Mouse (Mus musculus) urinary bladder, postnatal 25 days (tissue): ENCODE data around the gene Gm12216.
"Not testable (repeated sequence)": the region's sequence is repeated elsewhere in the genome, so short reads cannot be mapped to it uniquely, and the experiment has no call there.

ENCODE experiments used
- DNase-seq: peaks from one replicate; pipeline ENCODE4 v3.0.0; 2022; ENCODE audit warnings: low spot score

Gm12216 gene

DNA sequence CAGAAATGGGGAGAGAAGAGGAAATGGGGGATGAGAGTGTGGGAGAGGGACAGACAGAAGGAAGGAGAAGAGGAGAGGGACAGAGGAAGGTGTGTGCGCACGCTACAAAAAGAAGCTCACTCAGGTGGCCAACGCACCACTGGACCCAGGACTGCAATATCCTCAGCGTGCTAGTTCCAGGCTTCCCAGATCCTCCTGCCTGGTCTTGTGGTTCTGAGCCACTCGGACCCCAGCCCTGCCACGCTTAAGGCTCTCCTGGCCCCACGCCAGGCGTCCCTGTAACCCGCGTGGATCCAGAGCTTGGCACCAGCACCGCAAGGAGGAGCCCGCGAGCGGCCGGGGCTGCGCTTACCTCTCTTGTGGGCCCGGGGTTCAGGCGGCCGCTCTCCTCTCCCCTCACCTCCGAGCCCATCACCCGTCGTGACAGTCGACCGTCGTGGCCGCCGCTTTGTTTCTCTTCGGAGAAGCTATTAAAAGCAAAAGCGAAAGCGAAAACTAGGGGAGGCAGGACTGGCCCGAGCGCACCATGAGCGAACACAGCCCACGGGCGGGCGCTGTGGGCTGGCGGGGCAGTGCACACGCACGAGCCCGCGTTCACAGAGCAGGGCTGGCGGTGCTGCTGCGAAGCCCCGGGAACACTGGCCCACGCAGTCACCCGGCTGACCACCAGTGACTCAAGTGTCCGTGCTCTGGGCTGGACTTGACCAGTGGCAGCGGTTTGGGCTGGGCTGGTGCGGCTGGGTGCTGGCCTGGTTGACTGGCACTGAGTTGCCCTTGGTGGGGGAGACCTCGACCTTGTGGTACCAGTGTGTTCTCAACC, at the start of gene Gm12216:
Gm12216 (minus strand) TSS at position 496 of the 820 bp plus-strand sequence.
- peak; percentile 21 for DNase-seq

GRCm38 (mm10) chr11:53908686-53909085, 49.6 kb upstream of the Gm12216 start:
- no peak for DNase-seq

DNA sequence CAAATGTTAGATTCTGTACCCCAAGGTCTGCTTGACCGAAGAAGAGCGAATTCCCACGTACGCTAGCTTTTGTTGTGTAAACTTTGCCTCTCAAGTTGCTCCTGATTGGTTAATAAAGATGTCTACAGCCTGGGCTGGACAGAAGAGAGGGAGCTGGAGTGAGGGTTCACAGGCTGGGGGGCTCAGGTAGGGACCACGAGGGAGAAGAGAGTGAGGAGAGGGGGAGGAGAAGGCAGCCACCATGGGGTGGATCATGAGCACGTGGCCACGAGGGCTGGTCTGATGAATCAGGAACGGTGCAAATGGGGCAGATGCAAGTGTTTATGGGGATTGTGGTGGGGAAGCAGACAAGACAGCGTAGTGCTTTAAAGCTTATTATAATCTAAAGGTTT, 45.5 kb upstream of the Gm12216 start:
- DNase-seq: no peak

- DNase-seq: peak; percentile 56
Observed at GRCm38 (mm10) chr11:53903781-53904533, 44.9 kb upstream of the Gm12216 start.

DNA sequence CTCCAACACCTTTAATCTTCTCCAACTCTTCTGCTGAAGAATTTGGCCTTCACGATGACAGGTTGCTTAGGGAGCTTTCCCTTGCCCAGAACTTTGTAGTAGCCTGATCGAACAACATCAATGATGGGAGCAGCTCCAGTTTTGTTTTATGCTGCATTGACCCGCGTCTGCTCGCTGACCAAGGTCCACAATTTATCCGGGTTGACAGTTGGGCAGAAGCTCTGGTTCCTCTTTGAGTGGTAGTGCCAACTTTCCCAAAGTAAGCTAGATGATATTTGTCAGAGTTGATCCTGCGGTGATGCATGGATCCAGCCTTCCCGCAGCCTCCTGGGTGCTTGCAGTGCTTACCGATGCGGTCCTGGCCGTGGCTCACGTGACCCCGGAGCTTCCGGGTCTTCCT, 43.7 kb upstream of the Gm12216 start:
- no peak for DNase-seq

DNA sequence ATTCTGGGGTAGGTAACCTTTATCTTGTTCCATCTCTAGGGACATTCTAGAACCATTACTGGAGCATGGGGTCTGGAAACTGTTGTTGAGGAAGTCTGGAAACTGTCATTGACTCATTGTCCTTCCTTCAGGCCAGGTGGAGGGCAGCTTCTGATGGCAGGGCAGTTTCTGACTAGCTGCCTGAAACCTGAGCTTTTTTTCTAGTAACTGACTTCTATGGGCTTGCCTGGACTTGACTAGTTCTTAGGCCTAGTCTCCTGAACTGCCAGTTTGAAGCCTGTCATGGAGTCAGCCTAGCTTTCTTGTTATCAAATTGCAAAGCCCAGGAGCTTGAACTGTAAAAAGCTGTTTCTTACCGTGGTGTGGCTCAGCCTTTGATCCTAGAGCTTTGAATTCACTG, 41.9 kb upstream of the Gm12216 start:
- DNase-seq: no peak

DNA sequence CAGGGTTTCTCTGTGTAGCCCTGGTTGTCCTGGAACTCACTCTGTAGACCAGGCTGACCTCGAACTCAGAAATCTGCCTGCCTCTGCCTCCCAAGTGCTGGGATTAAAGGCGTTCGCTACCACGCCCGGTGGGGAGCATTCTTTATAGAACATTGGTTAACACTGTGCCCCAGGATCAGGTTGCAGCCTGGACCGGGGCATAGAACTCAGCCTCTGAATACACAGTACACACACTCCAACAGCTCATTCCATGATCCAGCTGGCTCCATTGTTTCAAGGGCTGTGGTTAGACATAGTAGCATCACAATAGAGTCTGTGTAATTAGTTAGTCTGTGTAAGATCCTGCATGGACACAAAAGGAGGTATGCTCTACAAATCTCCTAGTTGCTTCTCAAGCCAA, 40.9 kb upstream of the Gm12216 start:
- DNase-seq: no peak

DNA sequence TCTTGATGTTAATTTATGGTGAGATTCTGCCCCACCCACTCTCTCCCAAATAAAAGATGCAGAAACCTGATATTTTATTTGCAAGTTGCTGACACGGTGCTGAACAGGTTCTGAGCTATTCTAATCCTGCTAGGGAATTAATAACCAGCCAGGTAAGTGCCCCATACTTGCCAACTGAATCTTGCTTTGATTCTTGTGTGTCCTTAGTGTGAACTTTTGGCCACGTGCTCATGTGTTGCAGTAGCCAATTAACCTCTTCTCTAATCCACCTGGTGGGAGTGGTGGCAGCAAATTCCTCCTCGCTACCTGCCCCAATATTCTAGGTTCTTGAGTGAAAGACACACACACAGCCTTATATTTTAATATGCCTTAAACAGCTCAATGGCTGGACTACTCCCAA, 39.9 kb upstream of the Gm12216 start:
- DNase-seq: no peak

GRCm38 (mm10) chr11:53896935-53897334, 37.9 kb upstream of the Gm12216 start:
- DNase-seq: no peak

DNA sequence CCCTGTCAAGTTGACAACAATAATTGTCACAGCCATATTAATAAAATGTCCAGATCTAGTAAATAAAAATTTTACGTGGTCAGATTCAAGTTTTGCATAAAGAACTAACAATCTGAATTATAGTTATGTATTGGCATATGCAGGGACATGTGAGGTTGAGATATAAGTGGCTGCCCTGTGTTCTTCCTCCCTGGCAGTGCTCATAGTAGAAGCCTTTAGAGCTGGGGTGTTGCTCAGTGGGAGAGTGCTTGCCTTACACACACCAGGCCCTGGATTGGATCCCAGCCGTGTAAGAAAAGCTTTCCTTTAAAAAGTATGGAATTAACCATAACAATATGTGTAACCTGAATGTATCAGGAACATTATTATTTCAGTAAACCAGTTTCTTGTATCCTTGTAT, 34.4 kb upstream of the Gm12216 start:
- DNase-seq: no peak

DNA sequence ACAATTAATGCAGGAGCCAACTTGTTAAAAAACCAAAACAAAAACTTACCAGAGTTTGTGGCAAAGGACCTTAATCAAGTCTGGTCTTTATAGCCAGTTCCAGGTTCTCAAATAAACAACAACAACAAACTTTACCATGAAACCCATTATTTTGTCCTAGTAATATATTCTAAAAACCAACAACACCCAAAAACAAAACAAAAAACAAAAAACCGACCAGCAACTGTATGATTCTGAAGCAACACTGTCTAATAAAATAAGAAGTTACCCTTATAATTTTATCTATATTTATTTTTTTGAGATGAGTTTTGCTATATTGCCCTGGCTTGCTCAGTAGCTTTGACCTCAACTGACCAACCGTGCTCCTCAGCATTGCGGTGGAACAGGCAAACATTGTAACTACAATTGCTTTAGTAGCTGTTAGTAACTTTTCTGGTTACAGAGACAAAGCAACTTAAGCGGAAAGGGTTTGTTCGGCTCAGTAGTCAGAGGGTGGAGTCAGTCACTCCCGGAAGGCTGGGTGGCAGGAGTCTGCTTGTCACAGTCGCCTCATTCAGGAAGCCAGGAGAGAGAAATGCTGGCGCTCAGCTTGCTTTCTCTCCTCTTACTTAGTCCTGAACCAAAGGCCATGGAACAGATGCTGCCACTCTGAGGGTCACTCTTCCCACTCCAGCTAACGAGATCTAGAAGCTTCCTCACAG, 33.8 kb upstream of the Gm12216 start:
- DNase-seq: no peak

GRCm38 (mm10) chr11:53891505-53892451, 32.7 kb upstream of the Gm12216 start, which contains the start of gene Slc22a5:
Slc22a5 (minus strand) TSS chr11:53891660.
- DNase-seq: peak; percentile 96

DNA sequence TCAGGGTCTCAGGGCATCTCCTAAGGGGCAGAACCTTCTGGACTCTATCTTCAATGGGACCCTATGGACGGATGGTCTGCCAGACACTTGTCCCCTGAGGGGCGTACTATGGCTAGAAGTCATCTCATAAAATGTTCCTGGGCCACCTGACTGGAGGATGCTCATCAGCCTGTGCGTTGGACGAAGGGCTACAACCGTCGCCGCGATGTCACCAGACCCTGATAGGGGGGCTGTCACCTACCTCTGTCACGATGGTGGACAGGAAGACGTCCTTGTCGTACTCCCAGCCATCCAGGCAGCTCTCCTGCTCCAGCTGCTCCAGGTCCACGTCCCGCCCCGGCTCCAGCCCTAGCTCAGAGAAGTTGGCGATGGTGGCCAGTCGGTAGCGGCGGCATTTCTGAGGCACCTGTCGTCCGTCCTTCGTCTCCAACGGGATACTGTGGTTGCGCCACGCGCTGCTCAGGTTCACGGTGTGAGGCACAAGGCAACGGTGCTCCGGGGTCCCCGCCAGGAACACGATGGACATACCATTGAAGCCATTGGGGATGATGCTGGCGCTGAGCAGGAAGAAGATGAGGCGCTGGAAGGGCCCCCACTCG, 31.9 kb upstream of the Gm12216 start:
- DNase-seq: no peak

GRCm38 (mm10) chr11:53890225-53890624, 31.2 kb upstream of the Gm12216 start:
- DNase-seq: no peak

GRCm38 (mm10) chr11:53889091-53889645, 30.1 kb upstream of the Gm12216 start:
- DNase-seq: no peak

DNA sequence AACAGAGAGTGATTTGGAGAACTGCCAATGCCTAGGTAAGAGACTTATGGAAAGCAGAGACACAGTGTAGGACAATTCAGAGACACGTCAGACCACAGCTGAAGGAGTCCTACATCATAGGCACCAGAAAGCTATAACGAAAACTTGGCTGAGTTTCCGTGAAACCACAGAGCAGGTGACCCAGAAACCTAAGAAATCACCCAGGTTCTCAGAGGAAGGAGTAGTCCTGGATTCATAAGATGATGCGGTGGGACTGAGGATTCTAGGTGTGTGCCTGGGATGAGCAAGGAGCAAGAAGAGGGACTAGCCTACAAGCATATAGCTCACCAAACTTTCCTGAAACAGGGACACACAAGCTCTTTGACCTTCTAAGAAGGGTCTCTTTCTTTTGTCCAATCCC, 29.2 kb upstream of the Gm12216 start:
- no peak for DNase-seq

DNA sequence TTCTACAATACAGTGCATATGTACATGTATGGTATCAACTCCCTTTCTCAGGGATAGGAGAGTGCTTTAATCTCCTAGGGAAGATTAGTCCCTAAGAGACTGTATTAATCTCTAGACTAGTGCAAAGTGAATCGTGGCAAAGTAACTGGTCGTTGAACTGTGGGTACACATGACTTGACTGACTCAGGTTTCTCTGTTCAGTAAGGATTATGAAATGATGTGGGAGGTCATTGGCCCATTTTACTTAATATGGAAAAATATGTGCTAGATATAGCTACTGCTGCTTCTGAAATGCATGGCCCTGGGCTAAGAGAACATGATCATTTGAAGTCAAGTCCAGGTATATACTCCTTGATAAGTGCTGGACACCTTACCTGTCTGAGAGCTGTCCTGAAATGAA, 24.2 kb upstream of the Gm12216 start:
- no peak for DNase-seq

GRCm38 (mm10) chr11:53878096-53878495, 19.0 kb upstream of the Gm12216 start:
- DNase-seq: not testable (repeated sequence)

DNA sequence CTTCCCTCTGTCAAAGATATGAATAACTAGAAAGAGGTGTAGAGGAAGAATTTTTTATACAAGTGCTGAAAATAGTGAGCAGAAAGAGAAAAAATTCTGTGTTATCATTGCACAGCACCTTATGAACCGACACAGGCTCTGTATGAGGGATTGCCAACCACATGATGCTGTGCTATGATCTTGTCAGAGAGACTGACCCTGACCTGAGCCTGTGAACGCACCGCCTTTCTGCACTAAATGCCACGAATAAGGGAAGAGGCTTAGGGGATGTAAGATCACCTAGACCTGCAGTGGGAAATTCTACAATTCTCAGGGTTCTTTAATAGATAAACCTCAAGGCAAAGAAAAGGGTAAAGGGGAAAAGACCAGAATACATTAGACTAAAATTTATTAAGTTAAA, 17.4 kb upstream of the Gm12216 start:
- DNase-seq: no peak

GRCm38 (mm10) chr11:53874706-53875105, 15.7 kb upstream of the Gm12216 start:
- DNase-seq: no peak
